Mouse (Mus musculus): ENCODE measurements at regions not wholly inside any gene's neighbourhood (a gene's known extent, or its start where the extent isn't known, plus 50 kb on each side); places are given as distances from the start of the nearest gene placed in this dataset.

DNA sequence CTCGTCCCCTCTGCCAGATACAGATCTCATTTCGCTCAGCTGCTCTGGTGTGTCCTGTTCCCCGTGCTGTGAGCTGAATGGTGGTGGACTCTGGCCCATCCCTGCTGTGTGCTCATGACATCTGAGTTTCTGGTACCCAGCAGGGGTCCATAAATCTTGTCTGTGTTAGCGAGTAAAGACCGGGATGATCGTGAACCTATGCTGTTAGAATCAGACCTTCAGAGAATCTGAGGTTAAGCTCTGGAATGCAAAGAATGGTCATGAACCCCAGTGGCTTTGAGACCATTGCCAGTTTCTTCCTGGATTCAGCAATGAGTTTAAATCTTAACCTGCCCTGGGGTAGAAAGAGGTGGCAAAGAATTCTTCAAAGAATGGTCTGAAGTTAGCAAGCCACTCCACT lies 173.3 kb upstream of the Arl4c start:
- TF ChIP-seq POLR2A (IDR thresholded peaks at IDR 0.05; ENCODE audit: extremely low read depth, insufficient read depth, low read length) (no peak), CTCF (IDR thresholded peaks at IDR 0.05; ENCODE audit: extremely low read depth, insufficient read depth, low read length) (no peak)

Data from cortical plate, adult 2 months (tissue).